Mouse (Mus musculus) CH12.LX (cell line): ENCODE measurements around the gene Ffar4.

Experiments
- CTCF ChIP-seq, 2 experiments: IDR thresholded peaks in 1 of 2; conservative IDR thresholded peaks in 1 of 2; 2 replicates each; pipeline ENCODE4 v1.5.1; 2011 to 2012; ENCODE audit warnings: low read depth in 2 of 2, low read length in 2 of 2, improper control_type of control experiment in 1 of 2, inconsistent platforms in 1 of 2, mild to moderate bottlenecking in 1 of 2, moderate library complexity in 1 of 2
- E2F4 ChIP-seq: IDR thresholded peaks from 2 replicates; pipeline ENCODE4 v1.6.1; 2011; ENCODE audit warnings: low read depth, low read length, improper control_type of control experiment; ENCODE audit not compliant: insufficient replicate concordance
- HCFC1 ChIP-seq: IDR thresholded peaks from 2 replicates; pipeline ENCODE4 v1.6.1; 2012; ENCODE audit warnings: low read depth, mild to moderate bottlenecking, inconsistent platforms, low read length, improper control_type of control experiment
- NRF1 ChIP-seq: IDR thresholded peaks from 2 replicates; pipeline ENCODE4 v1.6.1; 2014; ENCODE audit warnings: low read depth, mild to moderate bottlenecking, inconsistent platforms, low read length, improper control_type of control experiment, moderate library complexity
- POLR2A ChIP-seq: IDR thresholded peaks from 2 replicates; pipeline ENCODE4 v1.6.1; 2011; ENCODE audit warnings: low read depth, mild to moderate bottlenecking, improper control_type of control experiment, low read length
- POLR2AphosphoS2 ChIP-seq: IDR thresholded peaks from 2 replicates; pipeline ENCODE4 v1.6.1; 2011; ENCODE audit warnings: low read depth, low read length, improper control_type of control experiment
- USF1 ChIP-seq: IDR thresholded peaks from 2 replicates; pipeline ENCODE4 v1.6.1; 2014; ENCODE audit warnings: low read depth, mild to moderate bottlenecking, inconsistent platforms, low read length, improper control_type of control experiment
- ZC3H11A ChIP-seq: IDR thresholded peaks from 2 replicates; pipeline ENCODE4 v1.6.1; 2012; ENCODE audit warnings: low read depth, mild to moderate bottlenecking, inconsistent platforms, low read length, improper control_type of control experiment
- ZMIZ1 ChIP-seq: IDR thresholded peaks from 2 replicates; pipeline ENCODE4 v1.6.1; 2012; ENCODE audit warnings: low read depth, mild to moderate bottlenecking, inconsistent platforms, low read length, improper control_type of control experiment

GRCm38 (mm10) chr19:38124401-38125218, 27.7 kb downstream of the Ffar4 start:
- no peak for TF ChIP-seq CTCF (conservative IDR thresholded peaks at IDR 0.05 in 1 of 2, IDR thresholded peaks at IDR 0.05 in 1 of 2; ENCODE audit: low read depth in 2 of 2, low read length in 2 of 2)
- no peak for TF ChIP-seq POLR2AphosphoS2
- no peak for TF ChIP-seq ZMIZ1
- no peak for TF ChIP-seq POLR2A
- no peak for TF ChIP-seq USF1
- TF ChIP-seq E2F4: no peak
- TF ChIP-seq NRF1: no peak
- TF ChIP-seq HCFC1: no peak
- TF ChIP-seq ZC3H11A: no peak
